Mouse (Mus musculus): ENCODE results near the gene Aplnr. TPM values are rescaled to one million over a fixed set of nuclear protein-coding genes. Genes with fewer than 3 reads are reported as not detected.

Gene Aplnr
- 10 to 100 TPM in 1 of 4 experiments, 1 to 10 TPM in 3; 4.3 to 17.6 (median 8.0) TPM for total RNA-seq (2022)

DNA sequence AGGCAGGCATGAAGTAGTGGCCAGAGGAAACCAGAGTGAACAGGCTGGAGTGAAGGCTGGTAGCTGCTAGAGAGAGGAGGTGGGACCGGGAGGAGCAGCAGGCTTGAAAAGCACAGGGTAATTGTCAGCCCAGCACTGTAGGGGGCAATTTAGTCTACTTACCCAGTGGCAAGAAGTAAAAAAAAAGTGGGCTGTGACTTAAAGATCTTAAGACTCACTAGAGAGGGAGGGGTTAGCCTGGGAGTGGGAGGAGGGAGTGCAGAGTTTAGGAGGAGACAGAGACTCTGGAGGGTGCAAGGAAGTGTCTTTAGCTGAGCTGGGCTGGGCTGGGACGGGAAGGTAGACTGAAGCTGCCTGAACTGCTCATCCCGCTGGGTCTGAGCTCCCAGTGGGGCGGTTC lies at the start of gene Aplnr:
Gene Aplnr (plus strand): TSS at position 137 of the 400 bp plus-strand sequence.
- DNase-seq, result no peak

DNA sequence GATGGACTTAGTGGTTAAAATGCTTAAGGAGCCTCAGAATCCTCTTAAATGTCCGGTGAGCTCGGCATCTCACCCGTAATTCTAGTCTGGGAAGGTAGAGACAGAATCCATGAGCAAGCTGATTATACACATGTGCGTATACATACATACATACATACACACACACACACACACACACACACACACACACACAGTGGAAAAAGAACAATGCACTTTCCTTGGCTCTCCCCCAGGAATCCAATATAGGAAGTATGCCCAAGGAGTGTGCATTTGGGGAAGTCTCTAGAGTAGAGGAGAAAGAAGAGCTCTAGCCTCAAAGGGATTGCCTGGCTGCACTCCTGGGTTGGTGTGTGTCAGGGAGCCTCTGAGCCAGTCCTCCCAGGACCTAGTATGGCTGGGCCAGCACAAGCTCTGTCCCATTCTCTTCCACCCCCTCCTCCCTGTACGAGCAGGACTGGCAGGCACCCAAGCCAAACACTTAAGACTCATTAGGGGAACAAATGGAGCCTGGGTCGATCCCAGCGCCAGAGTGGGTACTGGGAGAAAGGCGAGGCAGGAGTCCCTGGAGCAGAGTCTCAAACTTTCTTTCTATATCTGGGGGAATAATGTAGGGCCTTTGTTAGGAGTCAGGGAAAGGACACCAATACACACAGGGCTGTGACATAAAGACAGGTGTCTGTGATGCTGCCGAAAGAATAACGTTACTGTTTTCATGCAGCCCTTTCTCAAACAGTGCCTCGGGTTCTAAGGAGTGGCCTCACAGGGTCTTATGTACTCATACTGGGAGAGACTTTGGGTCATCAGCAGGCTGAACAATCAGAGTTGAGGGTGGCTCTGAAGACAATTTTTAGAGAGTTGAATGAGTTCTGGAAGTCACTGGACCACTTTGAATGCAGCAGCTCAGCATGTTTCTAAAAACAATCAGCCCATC lies 47.0 kb upstream of the Aplnr start:
- no peak for DNase-seq

DNA sequence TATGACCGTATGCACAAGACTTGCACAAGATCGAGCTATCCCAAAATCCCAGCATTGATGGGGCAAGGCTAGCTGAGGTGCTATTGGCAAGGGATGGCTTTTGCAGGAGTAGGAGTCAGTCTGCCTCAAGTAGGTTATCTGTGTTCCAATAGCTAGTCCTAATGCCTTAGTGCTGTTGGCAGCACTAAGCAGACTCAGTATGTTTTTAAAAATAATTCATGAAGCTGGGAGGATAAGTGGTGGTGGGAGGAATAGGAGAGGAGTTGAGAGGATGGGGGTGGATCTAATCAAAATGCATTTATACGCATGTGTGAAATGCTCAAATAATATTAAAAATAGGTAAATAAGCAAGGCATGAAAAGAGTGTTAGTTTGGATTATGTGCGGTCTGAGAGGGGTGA lies 44.7 kb upstream of the Aplnr start:
- DNase-seq, result no peak

DNA sequence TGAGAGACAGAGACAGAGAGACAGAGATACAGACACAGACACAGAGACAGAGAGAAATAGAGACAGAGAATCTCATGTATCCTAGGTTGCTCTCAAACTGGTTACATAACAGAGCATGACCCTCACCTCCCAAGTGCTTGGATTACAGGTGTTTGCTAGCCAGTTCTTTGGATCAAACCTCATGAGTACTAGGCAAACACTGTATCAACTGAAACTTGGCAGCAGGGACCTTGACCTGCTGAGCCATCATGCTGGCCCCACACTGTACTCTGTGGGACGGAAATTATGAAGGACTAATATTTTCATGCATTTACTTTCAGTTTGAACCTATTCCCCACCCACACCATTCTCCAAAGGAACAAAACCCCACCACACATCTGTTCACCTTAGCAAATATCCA lies 42.6 kb upstream of the Aplnr start:
- DNase-seq, result no peak

DNA sequence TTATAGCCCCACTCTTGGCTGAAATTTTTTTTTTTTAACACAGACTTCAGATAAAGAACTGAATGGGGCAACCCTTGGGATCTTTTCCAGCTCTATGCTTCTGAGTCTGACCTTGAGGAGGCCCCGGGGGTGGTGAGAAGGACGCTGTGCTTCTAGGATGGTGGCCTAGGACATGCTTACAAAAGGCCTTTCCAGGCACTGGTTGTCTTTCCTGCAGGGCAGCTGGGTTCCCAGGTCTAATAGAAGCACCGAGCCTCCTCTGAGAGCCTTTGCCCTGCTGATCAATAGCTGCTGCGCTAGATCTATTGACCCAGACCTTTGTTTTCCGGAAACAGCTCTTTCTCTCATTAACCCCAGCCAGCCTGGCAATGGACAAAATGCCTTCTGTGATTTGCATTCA lies 40.1 kb upstream of the Aplnr start:
- no peak for DNase-seq

DNA sequence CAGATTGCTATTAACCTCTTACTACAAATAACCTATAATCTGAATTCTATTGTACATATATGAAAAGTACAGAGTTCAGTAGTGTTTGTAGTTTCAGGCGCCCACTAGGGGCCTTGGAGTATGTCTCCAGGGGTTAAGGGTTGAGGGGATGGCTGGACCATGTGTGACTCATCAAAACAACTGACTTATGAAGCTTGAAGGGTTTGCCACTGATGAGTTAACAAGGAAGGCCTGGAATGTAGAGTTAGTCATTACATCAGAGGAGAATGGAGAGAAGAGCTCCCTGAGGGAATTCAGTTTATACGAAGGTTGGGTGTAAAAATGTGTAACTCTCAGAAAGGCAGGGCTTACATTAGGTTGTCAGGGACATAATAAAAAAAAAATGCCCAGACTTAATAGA lies 38.0 kb upstream of the Aplnr start:
- no peak for DNase-seq

DNA sequence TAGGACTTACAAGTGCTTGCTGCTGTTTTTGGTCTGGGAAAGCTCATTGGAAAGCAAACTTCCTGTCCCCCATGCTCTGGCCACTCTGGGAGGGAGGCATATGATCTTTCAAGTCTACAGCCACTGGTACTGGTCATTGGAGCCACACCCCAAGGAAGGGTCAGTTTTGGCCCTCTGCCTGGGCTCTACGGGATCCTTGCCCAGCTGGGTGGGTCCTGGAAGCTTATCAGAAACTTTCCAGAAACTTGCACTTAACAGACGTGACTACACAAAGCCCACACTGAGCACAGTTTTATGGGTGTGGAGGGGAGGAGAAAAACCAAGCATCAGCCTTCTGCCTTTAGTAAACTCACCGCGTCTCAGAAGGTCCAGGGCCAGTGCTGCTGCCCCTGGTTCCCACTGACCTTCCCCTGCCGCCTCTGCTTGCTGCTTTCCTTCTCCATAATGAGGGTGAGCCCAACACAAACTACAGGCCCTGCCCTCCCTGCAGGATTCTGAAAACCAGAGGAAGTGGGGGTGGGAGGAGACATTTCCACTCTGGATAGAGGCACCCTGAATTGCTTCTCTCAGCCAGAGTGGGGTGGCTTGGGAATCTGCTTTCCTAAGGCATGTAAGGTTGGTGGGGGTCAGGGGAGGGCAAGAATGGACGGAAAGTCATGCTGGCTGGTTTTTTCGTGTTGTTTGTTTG lies 37.1 kb upstream of the Aplnr start:
- peak; percentile 42 for DNase-seq

DNA sequence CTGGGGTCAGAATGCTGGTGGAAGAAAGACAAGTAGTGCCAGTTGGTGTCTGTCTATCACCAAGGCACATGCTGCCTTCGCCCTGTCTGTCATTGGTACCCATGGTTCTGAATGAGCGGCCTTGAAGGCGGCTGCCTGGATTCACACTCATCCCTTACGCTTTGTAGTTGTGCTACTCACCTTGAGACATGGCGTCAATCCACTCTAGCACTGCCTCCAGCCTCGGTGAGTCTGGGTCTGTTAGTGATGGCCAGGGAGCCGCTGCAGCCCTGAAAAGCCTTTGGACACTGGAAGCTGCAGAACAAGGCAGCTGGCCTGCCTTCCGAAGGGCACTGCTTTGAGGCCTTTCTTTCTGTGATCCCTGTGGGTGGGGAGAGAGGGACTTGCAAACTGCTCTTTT lies 32.8 kb upstream of the Aplnr start:
- DNase-seq, result no peak

DNA sequence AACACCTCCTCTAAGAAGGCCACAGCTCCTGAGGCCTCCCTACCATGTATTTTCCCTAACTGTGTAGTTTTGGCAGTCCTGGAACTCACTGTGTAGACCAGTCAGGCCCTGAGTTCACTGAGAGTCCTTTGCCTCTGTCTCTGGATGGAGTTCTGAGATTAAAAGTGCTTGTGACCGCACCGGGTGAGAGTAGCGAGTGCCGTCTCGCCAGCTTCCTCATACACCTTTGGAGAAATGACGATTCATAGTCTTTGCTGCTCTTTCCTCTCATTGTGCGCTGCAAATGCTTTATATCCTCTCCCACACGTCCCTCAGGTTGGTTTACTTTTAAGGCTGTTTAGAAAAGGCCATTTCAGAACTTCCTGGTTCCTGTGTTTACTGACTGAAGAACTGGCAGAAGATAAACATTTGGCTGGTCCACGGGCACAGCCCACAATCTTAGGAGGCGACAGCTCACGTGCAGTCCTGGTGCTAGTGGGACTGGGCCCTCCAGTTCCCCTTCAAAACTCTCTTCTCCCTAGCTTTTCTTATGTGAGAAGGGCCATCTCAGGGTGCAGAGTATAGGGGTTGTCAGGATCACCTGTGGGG lies 30.5 kb upstream of the Aplnr start:
- DNase-seq, result no peak

DNA sequence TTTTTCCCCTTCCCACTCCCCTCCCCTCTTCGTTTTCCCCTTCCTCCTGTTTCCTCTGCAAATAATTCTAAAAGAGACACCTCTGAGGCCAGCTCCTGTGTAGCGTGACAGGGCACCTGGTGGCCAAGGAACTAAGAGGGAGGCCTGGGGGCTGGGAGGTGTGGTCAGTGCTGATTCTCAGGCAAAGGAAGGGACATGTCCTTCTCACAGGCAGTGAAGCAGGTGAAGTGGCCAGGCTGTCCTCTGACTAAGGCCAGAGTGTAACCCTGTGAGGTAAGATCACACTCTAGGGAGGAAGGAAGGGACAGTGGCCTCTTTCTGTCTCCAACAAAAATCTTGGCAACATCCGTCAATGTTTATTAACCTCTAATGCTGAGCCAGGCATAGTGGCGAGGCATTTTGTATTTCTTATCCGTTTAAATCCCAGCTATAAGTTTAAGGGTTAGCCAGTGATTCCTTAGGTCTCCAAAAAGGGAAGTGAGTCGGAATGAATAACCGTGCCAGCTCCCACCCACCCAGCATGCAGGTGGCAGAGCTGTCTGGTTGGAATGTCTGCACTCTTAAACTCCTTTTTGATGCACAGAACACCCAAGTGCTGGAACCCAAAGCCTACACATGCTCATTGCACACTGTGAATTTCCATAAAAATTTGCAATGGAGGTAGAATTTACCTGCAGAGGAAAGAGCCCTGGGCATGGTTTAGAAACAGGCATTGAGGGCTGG lies 29.8 kb upstream of the Aplnr start:
- no peak for DNase-seq

DNA sequence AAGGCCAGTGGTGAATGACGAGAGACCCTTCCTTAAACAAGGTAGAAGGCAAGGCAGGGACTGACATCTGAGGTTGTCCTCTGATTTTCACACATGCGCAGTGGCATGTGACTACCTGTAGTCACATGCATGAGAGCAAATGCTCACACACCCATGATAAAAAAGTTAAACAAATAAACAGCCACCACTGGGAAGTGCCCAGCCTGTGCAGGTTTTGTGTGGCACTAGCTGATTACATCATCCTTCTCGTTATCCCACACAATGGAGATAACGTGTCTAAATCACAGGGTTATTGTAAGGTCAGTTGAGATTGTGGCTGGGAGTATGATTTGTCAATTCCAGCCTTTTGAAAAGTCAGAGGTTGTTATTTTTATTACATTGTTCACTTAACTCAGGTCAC lies 29.1 kb upstream of the Aplnr start:
- DNase-seq, result no peak

DNA sequence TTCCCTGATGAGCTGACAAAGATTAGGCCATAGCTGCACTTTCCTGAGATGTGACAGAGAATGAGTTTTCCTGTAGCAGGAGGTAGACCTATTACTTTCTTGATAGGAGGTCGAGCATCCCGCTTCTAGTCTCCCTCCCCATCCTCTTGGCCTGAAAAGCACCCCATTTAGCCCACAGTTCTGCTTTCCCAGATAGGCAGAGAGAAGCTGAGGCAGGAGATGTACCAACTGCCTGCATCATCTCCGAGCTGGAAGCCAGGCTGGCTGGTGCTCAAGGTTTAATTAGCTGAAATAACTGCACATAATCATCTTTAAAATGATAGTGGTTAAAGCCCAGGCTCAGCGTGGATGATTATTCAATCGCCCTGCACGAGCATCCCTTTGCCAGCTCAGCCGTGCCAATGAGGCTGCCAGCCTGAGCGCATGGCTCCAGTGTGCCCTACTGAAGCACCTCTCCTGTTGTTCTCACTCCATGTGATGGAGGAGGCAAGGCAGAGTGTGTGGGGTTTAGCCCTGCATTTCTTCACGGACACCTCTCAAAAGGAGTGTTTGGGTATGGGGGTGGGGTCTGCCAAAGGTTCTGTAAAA lies 25.6 kb upstream of the Aplnr start:
- no peak for DNase-seq

DNA sequence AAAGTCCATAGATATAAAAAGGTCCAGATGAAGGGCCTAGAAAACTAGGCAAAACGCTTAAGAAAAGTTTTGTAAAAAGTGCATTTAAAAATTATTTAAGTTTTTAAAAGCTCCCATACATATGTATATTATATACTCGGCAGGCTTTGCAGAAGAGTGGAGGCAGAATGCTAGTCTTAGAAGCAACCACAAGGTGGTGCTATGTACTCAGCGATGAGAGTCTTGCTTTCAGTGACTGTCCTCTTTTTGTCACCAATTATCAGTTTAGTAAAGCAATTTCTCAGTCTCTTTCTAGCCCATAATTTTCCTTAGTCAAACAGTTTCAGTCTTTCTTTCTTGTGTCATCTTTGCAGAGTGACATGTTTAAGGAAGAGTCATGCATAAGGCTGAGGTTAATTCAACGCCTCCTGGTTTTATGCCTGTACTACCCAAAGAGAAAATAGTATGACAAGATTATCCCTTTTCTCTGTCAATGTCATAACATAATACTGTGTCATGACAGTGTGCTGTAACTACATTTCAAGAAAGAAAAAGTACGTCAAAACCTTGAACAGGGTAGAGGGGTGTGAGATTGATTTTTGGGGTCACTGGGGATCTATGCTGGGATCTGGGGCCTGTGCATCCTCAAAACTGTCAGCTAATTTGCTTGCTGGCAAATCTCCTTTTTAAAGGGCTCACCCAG lies 12.7 kb upstream of the Aplnr start:
- no peak for DNase-seq

DNA sequence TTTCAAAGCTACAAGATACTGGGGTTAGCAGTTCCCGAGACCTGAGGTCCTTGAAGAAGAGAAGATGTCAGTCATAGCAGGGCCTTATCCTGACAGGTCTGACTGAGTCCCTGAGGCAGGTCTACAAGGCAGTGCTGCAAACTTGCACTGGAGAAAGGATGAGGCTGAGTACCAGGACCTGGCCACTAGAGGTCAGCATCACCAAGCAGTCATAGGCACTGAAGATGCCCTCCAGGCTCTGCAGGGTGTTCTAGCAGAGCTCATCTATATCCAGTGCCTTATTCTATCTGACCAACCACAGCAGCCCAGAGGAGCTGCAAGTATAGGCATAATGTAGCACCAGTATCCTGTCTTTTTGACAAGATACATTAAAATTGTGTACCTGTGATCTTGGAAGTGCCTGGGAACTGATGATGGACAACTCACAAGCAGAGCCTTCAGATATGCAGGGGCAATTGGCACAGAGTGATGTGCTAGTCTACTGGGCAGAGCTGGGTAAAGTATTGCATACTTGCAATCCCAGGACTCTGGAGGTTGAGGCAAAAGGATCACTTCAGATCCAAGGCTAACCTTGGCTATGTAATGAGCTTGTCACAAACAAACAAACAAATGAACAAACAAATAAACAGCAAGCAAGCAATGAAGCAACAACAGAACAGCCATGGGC lies 12.0 kb upstream of the Aplnr start:
- peak; percentile 58 for DNase-seq

DNA sequence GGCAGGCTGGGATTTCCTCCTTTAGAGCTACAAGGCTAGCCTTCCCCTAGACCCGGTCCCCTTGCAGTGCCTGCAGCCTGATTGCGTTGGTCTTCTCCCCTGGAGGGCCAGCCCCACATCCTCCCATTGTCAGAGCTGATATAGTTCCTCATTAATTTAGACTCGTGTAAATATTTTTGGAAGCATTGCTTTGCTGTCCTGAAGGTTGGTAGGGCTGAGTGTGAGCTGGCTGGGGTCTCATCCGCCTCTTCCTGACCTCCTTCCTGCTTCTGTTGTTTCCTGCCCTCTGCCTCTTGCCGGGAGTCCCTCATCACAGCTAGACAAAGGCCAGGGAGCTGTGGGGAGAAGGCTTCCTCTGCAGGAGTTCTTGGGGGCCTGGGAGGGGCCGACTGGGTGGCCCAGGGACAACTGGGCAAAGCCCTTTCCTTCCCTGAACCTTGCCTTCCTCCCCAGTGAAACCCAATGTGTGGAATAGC lies 6.5 kb upstream of the Aplnr start:
- DNase-seq, result no peak

DNA sequence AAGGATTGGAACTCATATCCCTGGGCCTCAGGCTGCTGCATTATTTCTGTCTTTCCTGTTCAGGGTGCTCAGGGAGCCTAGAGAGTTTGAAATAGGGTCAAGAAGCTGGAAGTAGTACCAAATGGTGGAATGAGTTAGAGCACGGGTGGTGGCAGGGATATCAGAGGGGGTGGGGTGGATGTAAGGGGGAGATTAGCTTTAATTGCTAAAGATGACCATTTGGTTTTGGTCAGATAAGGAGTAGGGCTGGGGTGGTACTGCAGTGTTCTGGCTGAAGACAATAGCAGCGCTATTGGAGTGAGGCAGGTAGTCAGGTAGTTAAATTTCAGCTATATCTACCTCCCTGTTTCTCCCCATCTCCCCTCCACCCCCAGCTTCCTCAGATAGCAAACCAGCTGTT lies 4.8 kb upstream of the Aplnr start:
- no peak for DNase-seq

DNA sequence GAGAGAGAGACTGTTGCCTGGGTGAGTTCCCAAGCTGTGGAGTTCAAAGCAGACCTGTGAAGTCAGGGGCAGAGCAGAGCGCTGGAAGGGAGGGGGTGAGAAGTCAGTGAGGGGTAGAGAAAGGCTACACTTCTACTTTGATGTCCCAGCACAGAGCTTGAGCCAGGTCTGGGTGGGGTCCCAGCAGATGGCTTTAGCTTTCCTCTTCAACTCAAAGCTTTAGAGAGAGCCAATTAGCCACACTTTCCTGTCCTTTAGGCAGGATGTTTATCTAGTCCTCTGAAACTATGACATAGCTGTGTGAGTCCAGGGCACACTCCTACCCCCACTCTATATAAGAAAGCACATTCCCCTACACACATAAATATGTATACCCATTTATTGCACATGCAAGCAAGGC lies 4.3 kb upstream of the Aplnr start:
- DNase-seq, result no peak

DNA sequence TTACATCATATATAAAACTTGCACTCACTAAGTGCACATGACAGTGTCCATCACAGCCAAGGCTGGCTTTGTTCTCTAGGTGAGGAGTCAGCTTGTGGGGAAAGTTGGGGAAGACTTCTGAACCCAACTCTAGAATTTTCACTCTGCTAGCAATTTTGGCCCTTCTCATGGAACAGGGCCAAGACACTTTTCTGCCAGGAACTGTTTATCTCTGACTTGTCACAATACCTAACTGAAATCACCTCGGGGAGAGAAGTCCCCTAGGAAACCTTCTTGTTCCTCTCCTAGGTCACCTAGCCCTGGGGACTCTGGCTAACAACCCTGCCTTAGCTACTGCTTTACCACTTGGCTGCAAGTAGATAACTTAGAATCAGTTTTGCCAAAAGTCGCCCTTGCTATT lies 3.8 kb upstream of the Aplnr start:
- DNase-seq, result no peak

DNA sequence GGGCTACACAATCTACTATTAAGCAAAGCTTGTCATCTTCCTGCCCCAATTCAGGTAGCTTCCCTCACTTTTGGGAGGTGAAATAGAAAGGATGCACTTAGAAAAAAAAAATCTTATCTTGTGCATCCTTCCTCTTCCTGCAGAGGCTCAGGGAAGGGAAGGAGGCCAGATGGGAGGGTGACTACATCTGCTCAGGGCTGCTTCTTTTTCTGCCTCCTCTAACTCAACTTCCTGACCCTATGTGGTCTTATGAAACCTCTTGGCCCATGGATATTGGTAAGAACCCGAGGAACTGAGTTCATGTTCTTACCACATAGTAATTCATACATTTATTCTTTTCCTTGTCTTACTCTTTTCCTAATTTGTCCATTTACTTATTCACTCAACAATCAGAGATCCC lies 926 bp upstream of the Aplnr start:
- no peak for DNase-seq

DNA sequence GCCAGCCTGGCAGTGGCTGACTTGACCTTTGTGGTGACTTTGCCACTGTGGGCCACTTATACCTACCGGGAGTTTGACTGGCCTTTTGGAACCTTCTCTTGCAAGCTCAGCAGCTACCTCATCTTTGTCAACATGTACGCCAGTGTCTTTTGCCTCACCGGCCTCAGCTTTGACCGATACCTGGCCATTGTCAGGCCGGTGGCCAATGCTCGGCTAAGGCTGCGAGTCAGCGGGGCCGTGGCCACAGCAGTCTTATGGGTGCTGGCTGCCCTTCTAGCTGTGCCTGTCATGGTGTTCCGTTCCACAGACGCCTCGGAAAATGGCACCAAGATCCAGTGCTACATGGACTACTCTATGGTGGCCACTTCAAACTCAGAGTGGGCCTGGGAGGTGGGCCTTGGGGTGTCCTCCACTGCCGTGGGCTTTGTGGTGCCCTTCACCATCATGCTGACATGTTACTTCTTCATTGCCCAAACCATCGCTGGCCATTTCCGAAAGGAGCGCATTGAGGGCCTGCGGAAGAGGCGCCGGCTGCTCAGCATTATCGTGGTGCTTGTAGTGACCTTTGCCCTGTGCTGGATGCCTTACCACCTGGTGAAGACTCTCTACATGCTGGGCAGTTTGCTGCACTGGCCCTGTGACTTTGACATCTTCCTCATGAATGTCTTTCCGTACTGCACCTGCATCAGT lies 951 bp downstream of the Aplnr start:
- no peak for DNase-seq
